11 mouse cellular contexts compared by ENCODE assay signal in the genomic region with DNA sequence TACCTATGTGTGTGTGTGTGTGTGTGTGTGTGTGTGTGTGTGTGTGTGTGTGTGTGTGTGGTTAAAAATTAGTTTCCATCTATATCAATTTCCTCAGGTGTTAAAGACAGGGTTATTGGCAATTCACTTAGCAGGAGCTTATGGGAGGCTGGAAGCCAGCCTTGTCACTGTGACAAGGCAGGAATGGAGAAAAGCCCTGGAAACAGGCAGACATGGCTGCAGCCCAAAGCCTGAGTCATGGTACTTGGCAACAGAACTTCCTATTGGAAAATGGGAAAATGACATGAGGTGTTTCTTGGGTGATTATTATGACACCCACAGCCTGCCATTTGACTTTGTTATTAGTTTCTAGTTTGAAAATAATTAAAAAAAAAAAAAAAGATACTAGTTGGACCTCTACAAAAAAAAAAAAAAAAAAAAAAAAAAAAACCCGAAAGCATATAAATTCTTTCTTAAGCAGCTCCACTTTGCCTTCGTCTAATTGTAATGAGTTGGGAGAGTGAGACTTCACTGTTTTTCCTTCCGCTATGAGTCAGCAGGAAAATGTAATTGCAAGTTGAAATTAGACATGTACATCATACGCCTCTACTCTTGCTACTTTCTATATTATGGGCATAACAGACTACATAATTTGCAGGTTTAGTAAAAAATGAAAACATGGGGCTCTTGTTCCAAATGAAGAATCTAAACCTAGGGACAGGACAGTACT.
DNase-seq lines count a peak whose midpoint lies in the region; ATAC-seq lines count a peak whose summit lies in the region.
"Had no signal": no experiment of that assay in that cellular context is flagged by ENCODE, and none has a peak within 500 bp of the region (broad histone marks: within the 10 kb centered on the region; RNA-seq: fewer than 3 reads in every experiment).

No protein-coding gene starts in this region.

- peak; percentile 51; the same call in 1 of the 2 replicates for ATAC-seq in limb, embryonic 13.5 days (ENCODE audit: low FRiP score, low read depth)
- ATAC-seq in inflammation-experienced regulatory T-cells, adult 6 months: no peak

- DNase-seq in limb, embryonic 10.5 days (ENCODE audit: low spot score): no peak
- peak; percentile 91 for DNase-seq in cerebellum, adult 11-12 months
- peak; percentile 8 to 61 for DNase-seq in heart, adult 9 months (ENCODE audit: low spot score in 2 of 2)
- DNase-seq in right cerebral cortex, adult 2 months (ENCODE audit: low spot score in 2 of 2): peak; percentile 72 to 80
- DNase-seq in spleen, postnatal 10 days (ENCODE audit: low spot score in 2 of 2): no peak
- no peak for DNase-seq in embryonic facial prominence, embryonic 10.5 days (ENCODE audit: low spot score)
- DNase-seq: thymus, postnatal 25 days had no signal

- no peaks in the 10 kb centered on the region for H3K4me1 ChIP-seq in limb, embryonic 13.5 days
- no peaks in the 10 kb centered on the region for H3K4me1 ChIP-seq in limb, embryonic 10.5 days
- H3K4me1 ChIP-seq in embryonic facial prominence, embryonic 10.5 days: no peaks in the 10 kb centered on the region
- H3K4me1 ChIP-seq: embryonic facial prominence, embryonic 12.5 days; midbrain, embryonic 12.5 days had no signal

- no peak overlapping the region for H3K9ac ChIP-seq in limb, embryonic 13.5 days
- H3K9ac ChIP-seq: embryonic facial prominence, embryonic 12.5 days; midbrain, embryonic 12.5 days had no signal

- H3K4me3 ChIP-seq in limb, embryonic 13.5 days: no peak overlapping the region
- no peak overlapping the region for H3K4me3 ChIP-seq in limb, embryonic 10.5 days
- H3K4me3 ChIP-seq in embryonic facial prominence, embryonic 10.5 days: no peak overlapping the region
- H3K4me3 ChIP-seq: embryonic facial prominence, embryonic 12.5 days; midbrain, embryonic 12.5 days had no signal

- H3K9me3 ChIP-seq in limb, embryonic 13.5 days: no peaks in the 10 kb centered on the region
- H3K9me3 ChIP-seq in limb, embryonic 10.5 days (replicated peaks): no peaks in the 10 kb centered on the region
- H3K9me3 ChIP-seq in embryonic facial prominence, embryonic 10.5 days: no peaks in the 10 kb centered on the region
- H3K9me3 ChIP-seq: embryonic facial prominence, embryonic 12.5 days; midbrain, embryonic 12.5 days had no signal

- H3K27ac ChIP-seq in limb, embryonic 13.5 days: no peak overlapping the region
- no peak overlapping the region for H3K27ac ChIP-seq in limb, embryonic 10.5 days
- H3K27ac ChIP-seq in embryonic facial prominence, embryonic 10.5 days (replicated peaks): no peak overlapping the region
- H3K27ac ChIP-seq: embryonic facial prominence, embryonic 12.5 days; midbrain, embryonic 12.5 days had no signal

- no peak overlapping the region for H3K4me2 ChIP-seq in limb, embryonic 13.5 days (replicated peaks)
- H3K4me2 ChIP-seq: embryonic facial prominence, embryonic 12.5 days; midbrain, embryonic 12.5 days had no signal

- no peaks in the 10 kb centered on the region for H3K27me3 ChIP-seq in limb, embryonic 13.5 days
- no peaks in the 10 kb centered on the region for H3K27me3 ChIP-seq in limb, embryonic 10.5 days (ENCODE audit: low read depth, poor library complexity, severe bottlenecking)
- H3K27me3 ChIP-seq in embryonic facial prominence, embryonic 10.5 days (replicated peaks; ENCODE audit: low read depth, poor library complexity, severe bottlenecking): no peaks in the 10 kb centered on the region
- H3K27me3 ChIP-seq: embryonic facial prominence, embryonic 12.5 days; midbrain, embryonic 12.5 days had no signal

- H3K36me3 ChIP-seq in limb, embryonic 13.5 days: no peaks in the 10 kb centered on the region
- no peaks in the 10 kb centered on the region for H3K36me3 ChIP-seq in limb, embryonic 10.5 days
- no peaks in the 10 kb centered on the region for H3K36me3 ChIP-seq in embryonic facial prominence, embryonic 10.5 days (replicated peaks)
- H3K36me3 ChIP-seq: embryonic facial prominence, embryonic 12.5 days; midbrain, embryonic 12.5 days had no signal

- WGBS in limb, embryonic 13.5 days: 76% methylated on average over 4 of the region's 4 CpGs
- WGBS in limb, embryonic 10.5 days: 93% methylated on average over 4 of the region's 4 CpGs
- 94% methylated on average over 4 of the region's 4 CpGs for WGBS in embryonic facial prominence, embryonic 10.5 days

Comparison
In these comparisons a context has a peak if more than half of its experiments do, and no peak if none do; other contexts are left out.
1. DNase-seq: peak in cerebellum, adult 11-12 months (single experiment), heart, adult 9 months (2 of 2) and right cerebral cortex, adult 2 months (2 of 2); none in limb, embryonic 10.5 days (single experiment), spleen, postnatal 10 days (0 of 2) and embryonic facial prominence, embryonic 10.5 days (single experiment).